Mouse (Mus musculus) stomach, postnatal 0 days (tissue): ENCODE measurements at regions not wholly inside any gene's neighbourhood (a gene's known extent, or its start where the extent isn't known, plus 50 kb on each side); places are given as distances from the start of the nearest gene placed in this dataset.

ENCODE experiments used
- ATAC-seq: fragments of 200-750 bp; cut with Nextera tagmentation; 2 replicates; pipeline ENCODE4 v1.8.0; 2017; ENCODE audit not compliant: low FRiP score, low TSS enrichment
- DNase-seq: peaks from one replicate; pipeline ENCODE4 v3.0.0-alpha.2; 2016; ENCODE audit warnings: low spot score
- H3K27ac ChIP-seq: fragments of 300-500 bp; sonication (generic); replicated peaks from 2 replicates; pipeline ENCODE4 v1.5.1; 2014; ENCODE audit warnings: mild to moderate bottlenecking, control low read depth
- H3K27me3 ChIP-seq: fragments of 300-500 bp; sonication (generic); 2 replicates; pipeline ENCODE4 v1.6.1; 2014; ENCODE audit warnings: low read length; ENCODE audit not compliant: control insufficient read depth, insufficient read depth
- H3K36me3 ChIP-seq: fragments of 300-500 bp; sonication (generic); 2 replicates; pipeline ENCODE4 v1.6.1; 2014; ENCODE audit warnings: low read length, mixed read lengths; ENCODE audit not compliant: control insufficient read depth, insufficient read depth
- H3K4me1 ChIP-seq: fragments of 300-500 bp; sonication (generic); replicated peaks from 2 replicates; pipeline ENCODE4 v1.6.1; 2014; ENCODE audit warnings: antibody characterized with exemption; ENCODE audit not compliant: control insufficient read depth, insufficient read depth
- H3K4me2 ChIP-seq: fragments of 300-500 bp; sonication (generic); replicated peaks from 2 replicates; pipeline ENCODE4 v1.6.1; 2014; ENCODE audit warnings: low read depth, mild to moderate bottlenecking, control low read depth, moderate library complexity
- H3K4me3 ChIP-seq: fragments of 300-500 bp; sonication (generic); 2 replicates; pipeline ENCODE4 v1.5.1; 2014; ENCODE audit warnings: low read depth, low read length, control low read depth
- H3K9ac ChIP-seq: fragments of 300-500 bp; sonication (generic); 2 replicates; pipeline ENCODE4 v1.6.1; 2014; ENCODE audit warnings: mild to moderate bottlenecking, low read length, control low read depth, mixed read lengths
- H3K9me3 ChIP-seq: fragments of 300-500 bp; sonication (generic); 2 replicates; pipeline ENCODE4 v1.6.1; 2016; ENCODE audit warnings: low read length; ENCODE audit not compliant: control insufficient read depth
- CTCF ChIP-seq: IDR thresholded peaks from 2 replicates; pipeline ENCODE4 v1.5.1; 2016; ENCODE audit warnings: antibody characterized with exemption, low read depth, mild to moderate bottlenecking, moderate library complexity
- EP300 ChIP-seq: optimal IDR thresholded peaks from 2 replicates; pipeline ENCODE3; 2016; ENCODE audit warnings: antibody characterized with exemption
- WGBS: fragments of 180-500 bp; shearing (Covaris S2); extraction: QIAGEN DNeasy Blood & Tissue Kit; methylation state at CpG from one replicate; pipeline ENCODE4 v1.1.7; 2014; 5-methylcytosine and 5-hydroxymethylcytosine counted together

GRCm38 (mm10) chr15:96880066-96880465 is 175.7 kb downstream of the Slc38a4 start:
- H3K27ac ChIP-seq = no peak overlapping the region
- no peak for TF ChIP-seq EP300
- no peak for TF ChIP-seq CTCF
- no peaks in the 10 kb centered on the region for H3K4me1 ChIP-seq
- DNase-seq (no peak), ATAC-seq (no peak)
- H3K4me2 ChIP-seq = no peak overlapping the region
- 75% methylated on average over 11 of the region's 11 CpGs for WGBS
- H3K27me3 ChIP-seq = no peaks in the 10 kb centered on the region
- H3K9me3 ChIP-seq = no peaks in the 10 kb centered on the region
- no peak overlapping the region for H3K4me3 ChIP-seq
- H3K9ac ChIP-seq = no peak overlapping the region
- no peaks in the 10 kb centered on the region for H3K36me3 ChIP-seq

GRCm38 (mm10) chr15:96878796-96879195 is 177.0 kb downstream of the Slc38a4 start:
- DNase-seq (peak; percentile 65), ATAC-seq (peak; percentile 86)
- Histone ChIP-seq H3K27me3 (no peaks in the 10 kb centered on the region), H3K9me3 (no peaks in the 10 kb centered on the region), H3K36me3 (no peaks in the 10 kb centered on the region), H3K4me1 (no peaks in the 10 kb centered on the region), H3K9ac (no peak overlapping the region), H3K4me2 (no peak overlapping the region), H3K4me3 (no peak overlapping the region), H3K27ac (peak overlapping the region; percentile 53; the same call in 1 of the 2 replicates)
- TF ChIP-seq CTCF (no peak), EP300 (no peak)
- WGBS = 34% methylated on average over 4 of the region's 4 CpGs

GRCm38 (mm10) chr15:96877931-96878330 is 177.8 kb downstream of the Slc38a4 start:
- Histone ChIP-seq H3K4me2 (no peak overlapping the region), H3K36me3 (no peaks in the 10 kb centered on the region), H3K27me3 (no peaks in the 10 kb centered on the region), H3K4me3 (no peak overlapping the region), H3K9ac (no peak overlapping the region), H3K4me1 (no peaks in the 10 kb centered on the region), H3K27ac (peak overlapping the region; percentile 78), H3K9me3 (no peaks in the 10 kb centered on the region)
- DNase-seq (no peak), ATAC-seq (no peak)
- TF ChIP-seq CTCF = no peak
- TF ChIP-seq EP300 = peak; percentile 20
- 74% methylated on average over 8 of the region's 8 CpGs for WGBS

- TF ChIP-seq CTCF (no peak), EP300 (no peak)
- 54% methylated on average over 9 of the region's 9 CpGs for WGBS
- Histone ChIP-seq H3K36me3 (no peaks in the 10 kb centered on the region), H3K27me3 (no peaks in the 10 kb centered on the region), H3K4me2 (no peak overlapping the region), H3K27ac (peak overlapping the region; percentile 78; the same call in 1 of the 2 replicates), H3K9me3 (no peaks in the 10 kb centered on the region), H3K9ac (no peak overlapping the region), H3K4me3 (no peak overlapping the region), H3K4me1 (no peaks in the 10 kb centered on the region)
- DNase-seq (no peak), ATAC-seq (no peak)
Measured at GRCm38 (mm10) chr15:96877271-96877670, 177.7 kb upstream of the Slc38a2 start.

- Histone ChIP-seq H3K9ac (no peak overlapping the region), H3K27me3 (no peaks in the 10 kb centered on the region), H3K4me2 (no peak overlapping the region), H3K4me3 (no peak overlapping the region), H3K27ac (no peak overlapping the region), H3K36me3 (no peaks in the 10 kb centered on the region), H3K9me3 (no peaks in the 10 kb centered on the region), H3K4me1 (no peaks in the 10 kb centered on the region)
- 26% methylated on average over 8 of the region's 8 CpGs for WGBS
- ATAC-seq = peak; percentile 60; the same call in 1 of the 2 replicates
- DNase-seq = peak; percentile 18
- TF ChIP-seq EP300 (no peak), CTCF (no peak)
Measured at GRCm38 (mm10) chr15:96874145-96874544, 174.6 kb upstream of the Slc38a2 start.

GRCm38 (mm10) chr15:96873562-96873961 is 174.0 kb upstream of the Slc38a2 start:
- no peak overlapping the region for H3K9ac ChIP-seq
- TF ChIP-seq EP300 (no peak), CTCF (no peak)
- H3K4me2 ChIP-seq = peak overlapping the region; percentile 21; the same call in 1 of the 2 replicates
- H3K27ac ChIP-seq = peak overlapping the region; percentile 83
- H3K36me3 ChIP-seq = no peaks in the 10 kb centered on the region
- H3K9me3 ChIP-seq = no peaks in the 10 kb centered on the region
- no peak overlapping the region for H3K4me3 ChIP-seq
- H3K4me1 ChIP-seq = no peaks in the 10 kb centered on the region
- 54% methylated on average over 7 of the region's 7 CpGs for WGBS
- H3K27me3 ChIP-seq = no peaks in the 10 kb centered on the region
- ATAC-seq (no peak), DNase-seq (peak; percentile 12)
